Mouse (Mus musculus) MEL (cell line): ENCODE data around the gene Syt1. TPM values are rescaled to one million over a fixed set of nuclear protein-coding genes. Genes with fewer than 3 reads are reported as not detected.

ENCODE experiments used
- DNase-seq: peaks from one replicate; pipeline ENCODE4 v3.0.0; 2011; ENCODE audit warnings: low read depth, low spot score
- H3K27ac ChIP-seq: 2 replicates; pipeline ENCODE4 v1.5.1; 2012; ENCODE audit warnings: low read depth, mild to moderate bottlenecking, control low read depth, low read length, moderate library complexity; ENCODE audit not compliant: control insufficient read depth
- H3K27me3 ChIP-seq, 2 experiments: fragments of 150-350 bp in 1 of 2; sonication (generic) in 1 of 2; 2 replicates each; pipeline ENCODE4 v1.6.1; 2012; ENCODE audit warnings: low read length in 2 of 2, mild to moderate bottlenecking in 2 of 2, improper control_type of control experiment in 1 of 2, moderate library complexity in 1 of 2; ENCODE audit not compliant: insufficient read depth in 2 of 2, control insufficient read depth in 1 of 2
- H3K36me3 ChIP-seq, 2 experiments: 2 replicates each; pipeline ENCODE4 v1.6.1; 2012 to 2014; ENCODE audit warnings: low read length in 2 of 2, improper control_type of control experiment in 1 of 2, inconsistent platforms in 1 of 2, mild to moderate bottlenecking in 1 of 2; ENCODE audit not compliant: insufficient read depth in 2 of 2, control insufficient read depth in 1 of 2
- H3K4me1 ChIP-seq, 2 experiments: fragments of 150-350 bp in 1 of 2; sonication (generic) in 1 of 2; 2 replicates each; pipeline ENCODE4 v1.6.1; 2012; ENCODE audit warnings: low read length in 2 of 2, improper control_type of control experiment in 1 of 2, mild to moderate bottlenecking in 1 of 2; ENCODE audit not compliant: insufficient read depth in 2 of 2, control insufficient read depth in 1 of 2
- H3K4me3 ChIP-seq, 2 experiments: fragments of 150-350 bp in 1 of 2; sonication (generic) in 1 of 2; 2 replicates each; pipeline ENCODE4 v1.5.1; 2012; ENCODE audit warnings: low read depth in 2 of 2, low read length in 2 of 2, mild to moderate bottlenecking in 2 of 2, moderate library complexity in 2 of 2, control low read depth in 1 of 2, improper control_type of control experiment in 1 of 2; ENCODE audit not compliant: control insufficient read depth in 1 of 2, insufficient read depth in 1 of 2
- H3K79me2 ChIP-seq: 2 replicates; pipeline ENCODE4 v1.6.1; 2012; ENCODE audit warnings: mild to moderate bottlenecking, low read length, moderate library complexity; ENCODE audit not compliant: control insufficient read depth, poor library complexity, insufficient read depth
- H3K9ac ChIP-seq: 2 replicates; pipeline ENCODE4 v1.6.1; 2012; ENCODE audit warnings: low read depth, mild to moderate bottlenecking, control low read depth, low read length, moderate library complexity; ENCODE audit not compliant: control insufficient read depth, poor library complexity, severe bottlenecking
- H3K9me3 ChIP-seq: fragments of 150-350 bp; sonication (generic); replicated peaks from 2 replicates; pipeline ENCODE4 v1.6.1; 2012; ENCODE audit warnings: mild to moderate bottlenecking, low read length, improper control_type of control experiment, moderate library complexity; ENCODE audit not compliant: insufficient read depth
- ELF1 ChIP-seq: IDR thresholded peaks from 2 replicates; pipeline ENCODE4 v1.6.1; 2014; ENCODE audit warnings: low read depth, mild to moderate bottlenecking, inconsistent platforms, low read length, improper control_type of control experiment, moderate library complexity
- EP300 ChIP-seq, 2 experiments: IDR thresholded peaks; 2 replicates each; pipeline ENCODE4 v1.6.1; 2011; ENCODE audit warnings: improper control_type of control experiment in 2 of 2, low read length in 2 of 2, low read depth in 1 of 2, mild to moderate bottlenecking in 1 of 2
- ETS1 ChIP-seq: IDR thresholded peaks from 2 replicates; pipeline ENCODE4 v1.6.1; 2012; ENCODE audit warnings: low read depth, mild to moderate bottlenecking, inconsistent platforms, low read length, improper control_type of control experiment, moderate library complexity
- GATA1 ChIP-seq: IDR thresholded peaks from 2 replicates; pipeline ENCODE4 v1.6.1; 2011; ENCODE audit warnings: low read depth, low read length, improper control_type of control experiment
- JUND ChIP-seq: IDR thresholded peaks from 2 replicates; pipeline ENCODE4 v1.6.1; 2011; ENCODE audit warnings: low read depth, mild to moderate bottlenecking, improper control_type of control experiment, low read length
- MAFK ChIP-seq: IDR thresholded peaks from 2 replicates; pipeline ENCODE4 v1.6.1; 2011; ENCODE audit warnings: low read depth, mild to moderate bottlenecking, low read length, improper control_type of control experiment, borderline replicate concordance
- MEF2A ChIP-seq: IDR thresholded peaks from 2 replicates; pipeline ENCODE4 v1.6.1; 2014; ENCODE audit warnings: low read depth, mild to moderate bottlenecking, inconsistent platforms, low read length, improper control_type of control experiment; ENCODE audit not compliant: poor library complexity, insufficient replicate concordance, severe bottlenecking; ENCODE audit errors: extremely low read depth
- MYC ChIP-seq: IDR thresholded peaks from 2 replicates; pipeline ENCODE4 v1.6.1; 2011; ENCODE audit warnings: low read depth, mild to moderate bottlenecking, low read length, improper control_type of control experiment, moderate library complexity
- RCOR1 ChIP-seq: IDR thresholded peaks from 2 replicates; pipeline ENCODE4 v1.6.1; 2012; ENCODE audit warnings: low read depth, mild to moderate bottlenecking, inconsistent platforms, low read length, improper control_type of control experiment
- TCF12 ChIP-seq: IDR thresholded peaks from 2 replicates; pipeline ENCODE4 v1.6.1; 2014; ENCODE audit warnings: low read depth, mild to moderate bottlenecking, inconsistent platforms, low read length, improper control_type of control experiment, moderate library complexity
- ZKSCAN1 ChIP-seq: IDR thresholded peaks from 2 replicates; pipeline ENCODE4 v1.6.1; 2012; ENCODE audit warnings: low read depth, mild to moderate bottlenecking, inconsistent platforms, low read length, improper control_type of control experiment, moderate library complexity
- ZMIZ1 ChIP-seq: IDR thresholded peaks from 2 replicates; pipeline ENCODE4 v1.6.1; 2012; ENCODE audit warnings: low read depth, mild to moderate bottlenecking, inconsistent platforms, low read length, improper control_type of control experiment, moderate library complexity
- polyA plus RNA-seq, 2 experiments: library from polyadenylated mRNA; stranded (reverse) in 1 of 2; unstranded in 1 of 2; fragments of >175 nt in 1 of 2; fragments of >200 nt in 1 of 2; gene quantifications; 2 replicates each; pipeline versions ENCODE4 v1.2.1 to v1.2.4; 2012; ENCODE audit warnings: low replicate concordance in 2 of 2, low read depth in 1 of 2; ENCODE audit not compliant: insufficient read length in 2 of 2, insufficient read depth in 1 of 2, missing spikeins in 1 of 2
- total RNA-seq: library from RNA; depleted of rRNA; stranded (reverse); fragments of 300-350 nt; gene quantifications from 2 replicates; pipeline ENCODE4 v1.2.3, GENCODE M21; 2012

Gene Syt1
- total and polyA plus RNA-seq, 3 experiments = not detected

GRCm38 (mm10) chr10:108455204-108455603, 555.6 kb downstream of the Syt1 start:
- H3K36me3 ChIP-seq = peaks cover 0 to 7% of the 10 kb centered on the region in 2 experiments; a peak in 2 of 4 replicates
- H3K27ac ChIP-seq = no peak overlapping the region
- H3K27me3 ChIP-seq = no peaks in the 10 kb centered on the region
- no peaks in the 10 kb centered on the region for H3K9me3 ChIP-seq
- no peak for DNase-seq
- no peak overlapping the region for H3K9ac ChIP-seq
- H3K79me2 ChIP-seq = no peaks in the 10 kb centered on the region
- no peak overlapping the region for H3K4me3 ChIP-seq
- no peak for TF ChIP-seq ZKSCAN1
- TF ChIP-seq MYC = no peak
- H3K4me1 ChIP-seq = peaks cover 0 to 13% of the 10 kb centered on the region in 2 experiments; a peak in 3 of 4 replicates

- Histone ChIP-seq H3K4me1 (peaks cover 0 to 13% of the 10 kb centered on the region in 2 experiments; a peak in 3 of 4 replicates), H3K36me3 (peaks cover 0 to 7% of the 10 kb centered on the region in 2 experiments; a peak in 2 of 4 replicates), H3K9me3 (no peaks in the 10 kb centered on the region), H3K9ac (0 out of 2 replicates have a peak overlapping the region, but pooled peaks have one; percentile 28), H3K4me3 (no peak overlapping the region), H3K79me2 (no peaks in the 10 kb centered on the region), H3K27ac (no peak overlapping the region), H3K27me3 (no peaks in the 10 kb centered on the region)
- peak; percentile 55 for DNase-seq
- 0 out of 2 replicates have a peak, but pooled peaks have one; percentile 45 for TF ChIP-seq RCOR1
- TF ChIP-seq MYC = no peak
- TF ChIP-seq MEF2A = peak; percentile 48; the same call in 1 of the 2 replicates
- peak; percentile 66 to 83 for TF ChIP-seq EP300 (IDR thresholded peaks at IDR 0.05; ENCODE audit: low read depth in 1 of 2, low read length in 2 of 2)
- peak; percentile 95 for TF ChIP-seq GATA1
- TF ChIP-seq TCF12 = peak; percentile 76
- TF ChIP-seq ELF1 = no peak
- TF ChIP-seq ETS1 = peak; percentile 35; the same call in 1 of the 2 replicates
- no peak for TF ChIP-seq ZMIZ1
Measured at GRCm38 (mm10) chr10:108454691-108455117, 556.1 kb downstream of the Syt1 start.

GRCm38 (mm10) chr10:108453561-108453960, 557.2 kb downstream of the Syt1 start:
- no peak overlapping the region for H3K4me3 ChIP-seq
- H3K9ac ChIP-seq = no peak overlapping the region
- TF ChIP-seq TCF12 (no peak), MAFK (no peak), JUND (no peak)
- no peak for DNase-seq
- H3K4me1 ChIP-seq = peaks cover 0 to 13% of the 10 kb centered on the region in 2 experiments; a peak in 3 of 4 replicates
- H3K36me3 ChIP-seq = peaks cover 0 to 7% of the 10 kb centered on the region in 2 experiments; a peak in 2 of 4 replicates
- H3K27me3 ChIP-seq = no peaks in the 10 kb centered on the region
- no peaks in the 10 kb centered on the region for H3K9me3 ChIP-seq
- no peak overlapping the region for H3K27ac ChIP-seq
- H3K79me2 ChIP-seq = no peaks in the 10 kb centered on the region
